Mouse (Mus musculus) ES-E14 (cell line): ENCODE data around the gene Tspear.
"Not testable (repeated sequence)": the region's sequence is repeated elsewhere in the genome, so short reads cannot be mapped to it uniquely, and the experiment has no call there.

ENCODE experiments used
- HCFC1 ChIP-seq: IDR thresholded peaks from 2 replicates; pipeline ENCODE4 v1.6.1; 2012; ENCODE audit warnings: low read length, inconsistent platforms, borderline replicate concordance; ENCODE audit not compliant: insufficient read depth
- MAFK ChIP-seq: IDR thresholded peaks from 2 replicates; pipeline ENCODE4 v1.6.1; 2014; ENCODE audit warnings: mild to moderate bottlenecking, low read depth, low read length, inconsistent platforms; ENCODE audit not compliant: insufficient read depth
- ZC3H11A ChIP-seq: IDR thresholded peaks from 2 replicates; pipeline ENCODE4 v1.6.1; 2012; ENCODE audit warnings: low read depth, mild to moderate bottlenecking, inconsistent platforms, low read length, borderline replicate concordance

- TF ChIP-seq HCFC1, ZC3H11A, MAFK: not testable (repeated sequence)
Observed at GRCm38 (mm10) chr10:77798164-77798920, 112.0 kb downstream of the Tspear start.
